Mouse (Mus musculus) mature B cell (primary cell): ENCODE measurements around the gene Erp44.

Experiments used
- in situ Hi-C: fragments of 300-500 bp; cut with MboI; formaldehyde crosslinking; loops from 2 replicates; pipeline ENCODE4 v1.14.3; 2019

Gene Erp44

DNA sequence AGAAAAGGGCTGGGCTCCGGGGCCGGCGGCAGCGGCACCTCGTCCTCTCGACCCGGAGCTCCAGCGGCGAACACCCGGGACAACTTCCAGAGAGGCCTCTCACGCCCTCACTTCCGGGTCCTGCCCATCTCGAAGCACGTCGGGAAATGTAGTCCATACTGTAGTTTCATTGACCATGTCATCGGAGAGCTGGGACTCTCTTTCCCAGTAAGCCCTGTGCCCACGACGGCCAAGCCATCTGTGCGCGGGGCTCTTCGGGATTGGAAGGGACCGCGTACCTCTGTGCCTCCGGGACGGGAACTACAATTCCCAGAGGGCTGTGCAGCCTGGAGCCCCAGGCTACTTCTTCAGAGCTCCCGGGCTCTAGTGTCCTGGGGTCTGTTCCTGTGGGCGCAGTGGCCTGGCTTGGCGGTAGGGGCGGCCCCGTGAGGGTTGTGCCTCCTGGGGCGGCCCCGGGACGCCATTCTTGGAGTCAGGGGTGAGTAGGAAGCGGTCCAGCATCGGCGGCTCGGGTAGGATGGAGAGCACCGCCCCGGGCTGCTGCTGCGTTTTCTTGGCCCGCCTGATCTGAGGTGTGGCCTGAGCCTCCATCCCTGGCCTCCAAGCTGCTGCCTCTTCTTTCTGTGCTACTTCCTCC lies at the start of gene Erp44, which contains the start of gene Invs:
Gene Erp44 (minus strand): TSS at position 61 of the 637 bp plus-strand sequence.
Gene Invs (plus strand): TSS at position 263 of the 637 bp plus-strand sequence.
- in situ Hi-C loops = no loop called here

DNA sequence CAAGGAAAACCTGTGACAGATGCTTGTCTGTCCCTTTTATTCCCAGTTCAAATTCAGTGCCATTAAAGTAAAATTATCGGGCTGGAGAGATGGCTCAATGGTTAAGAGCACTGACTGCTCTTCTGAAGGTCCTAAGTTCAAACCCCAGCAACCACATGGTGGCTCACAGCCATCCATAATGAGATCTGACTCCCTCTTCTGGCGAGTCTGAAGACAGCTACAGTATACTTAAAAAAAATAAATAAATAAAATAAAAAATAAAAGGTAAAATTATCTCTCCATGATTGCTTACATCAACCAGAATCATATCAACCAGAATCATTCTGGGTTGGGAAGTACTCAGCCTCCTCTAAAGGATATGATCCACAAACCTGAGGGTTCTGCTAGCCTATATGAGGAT lies 48.7 kb upstream of the Erp44 start:
- in situ Hi-C loops = no loop called here

DNA sequence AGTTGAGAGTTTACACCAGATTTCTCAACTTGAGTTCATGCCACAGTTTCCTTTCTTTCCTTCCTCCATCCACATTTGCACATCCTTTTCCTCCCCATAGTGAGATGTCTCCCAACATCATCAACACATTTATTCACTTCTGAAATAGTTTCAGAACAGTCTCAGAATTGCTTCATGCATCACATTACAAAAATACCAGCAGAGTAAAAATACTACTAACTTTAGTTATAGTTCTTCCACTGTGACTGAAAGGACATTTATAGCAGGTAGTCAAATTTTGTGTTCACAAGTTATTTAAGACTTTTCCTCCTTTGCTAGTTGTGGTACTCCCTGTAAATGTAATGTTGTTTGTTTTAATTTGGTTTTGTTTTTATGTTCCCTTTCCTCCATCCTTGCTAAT lies 47.8 kb upstream of the Erp44 start:
- in situ Hi-C loops = no loop called here

DNA sequence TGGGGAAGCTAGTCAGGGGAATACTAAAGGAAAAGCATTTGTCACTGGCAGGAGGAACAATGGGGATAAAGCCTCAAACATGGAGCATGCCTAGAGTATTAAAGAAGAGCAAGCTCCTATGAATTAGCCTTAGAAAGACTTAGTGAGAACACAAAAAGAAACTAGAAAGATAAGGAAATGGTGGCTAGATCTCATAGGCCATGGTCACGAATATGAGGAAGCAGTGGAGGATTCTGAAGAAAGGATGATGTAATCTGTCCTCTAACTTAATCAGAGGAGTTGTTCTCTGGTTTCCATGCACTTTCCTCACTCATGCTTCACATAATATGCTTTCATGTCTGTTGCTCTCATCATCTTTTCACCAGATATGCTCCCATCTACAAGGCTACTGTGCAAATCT lies 42.7 kb upstream of the Erp44 start:
- in situ Hi-C loops = no loop called here

DNA sequence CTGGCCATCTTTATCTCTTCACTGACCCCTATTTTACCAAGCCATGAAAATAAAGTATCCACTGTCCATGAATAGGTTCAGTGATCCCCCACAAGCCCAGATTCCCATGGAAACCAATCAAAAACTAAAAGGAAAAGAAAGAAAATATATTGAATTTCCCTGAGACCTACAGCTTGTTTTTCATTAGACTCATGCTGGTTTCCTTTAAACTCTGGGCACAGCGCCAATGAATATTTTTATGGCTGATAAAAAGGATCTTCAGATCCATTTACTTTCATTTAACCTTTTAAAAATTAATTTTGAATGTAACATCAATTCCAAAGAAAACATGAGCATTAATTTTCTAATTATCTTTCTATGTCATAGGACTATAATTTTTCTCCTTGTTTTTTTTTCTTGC lies 41.9 kb upstream of the Erp44 start:
- in situ Hi-C loops = no loop called here

DNA sequence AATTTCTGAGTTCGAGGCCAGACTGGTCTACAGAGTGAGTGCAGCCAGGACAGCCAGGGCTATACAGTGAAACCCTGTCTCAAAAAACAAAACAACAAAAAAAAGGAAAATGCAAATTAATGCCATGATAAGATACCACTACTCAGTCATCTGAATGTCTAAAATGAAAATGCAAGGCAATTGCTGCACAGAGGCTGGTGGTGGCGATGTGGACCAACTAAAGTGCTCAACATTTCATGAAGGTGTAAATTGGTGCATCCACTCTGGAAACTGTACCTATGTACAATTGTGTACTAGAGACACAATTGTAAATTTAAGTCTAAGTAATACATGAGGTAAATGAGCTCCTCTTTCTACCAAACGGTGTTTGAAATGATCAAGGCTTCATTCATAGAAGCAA lies 36.7 kb upstream of the Erp44 start:
- in situ Hi-C loops = no loop called here

DNA sequence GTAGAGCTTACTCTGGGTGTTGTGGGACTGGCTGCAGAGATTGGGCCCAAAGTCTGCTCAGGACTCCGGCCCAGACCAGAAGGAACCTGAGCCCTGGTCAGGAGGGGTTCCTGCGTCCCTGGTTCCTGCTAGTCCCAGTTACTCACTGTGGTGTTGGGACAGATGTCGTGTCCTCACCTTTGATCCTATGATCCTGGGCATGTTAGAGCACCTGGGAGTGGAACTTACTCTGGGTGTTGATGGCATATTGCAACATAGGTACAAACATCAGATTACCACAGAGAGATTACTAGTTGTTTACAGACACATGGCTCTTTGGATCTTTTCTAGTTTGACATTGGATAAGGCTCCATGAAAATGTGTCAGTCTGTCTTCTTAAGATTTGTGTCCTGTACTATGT lies 35.5 kb upstream of the Erp44 start:
- in situ Hi-C loops = no loop called here

DNA sequence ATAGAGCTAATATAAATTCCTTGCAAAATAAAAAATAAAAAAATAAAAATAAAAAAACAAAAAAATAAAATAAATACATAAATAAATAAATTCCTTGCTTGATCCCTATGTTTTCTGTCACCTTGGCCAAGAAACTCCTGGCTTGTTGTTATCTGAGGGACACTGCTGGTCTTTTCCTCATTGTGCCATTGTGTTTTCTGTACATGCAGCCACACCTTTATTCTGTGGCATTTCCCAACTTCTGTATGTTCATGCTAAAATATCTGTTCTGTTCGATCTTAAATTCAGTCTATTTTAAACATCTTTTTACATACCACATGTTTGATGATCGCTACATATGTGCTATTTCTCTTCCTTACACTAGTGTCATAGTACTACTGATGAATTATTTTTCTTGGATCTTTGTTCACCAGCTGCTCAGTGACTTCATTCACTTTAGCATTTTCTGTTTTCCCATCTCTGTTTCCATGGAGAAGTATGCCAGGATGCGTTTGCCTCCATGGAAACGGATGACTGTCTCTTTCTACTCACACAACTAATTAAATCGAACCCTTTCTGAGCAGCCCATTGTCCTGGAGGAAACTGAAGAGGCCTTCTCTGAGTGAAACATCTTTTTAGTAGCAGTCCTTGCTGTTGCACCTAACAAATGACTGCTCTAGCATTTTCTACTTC lies 7.9 kb upstream of the Erp44 start:
- in situ Hi-C loops = no loop called here

DNA sequence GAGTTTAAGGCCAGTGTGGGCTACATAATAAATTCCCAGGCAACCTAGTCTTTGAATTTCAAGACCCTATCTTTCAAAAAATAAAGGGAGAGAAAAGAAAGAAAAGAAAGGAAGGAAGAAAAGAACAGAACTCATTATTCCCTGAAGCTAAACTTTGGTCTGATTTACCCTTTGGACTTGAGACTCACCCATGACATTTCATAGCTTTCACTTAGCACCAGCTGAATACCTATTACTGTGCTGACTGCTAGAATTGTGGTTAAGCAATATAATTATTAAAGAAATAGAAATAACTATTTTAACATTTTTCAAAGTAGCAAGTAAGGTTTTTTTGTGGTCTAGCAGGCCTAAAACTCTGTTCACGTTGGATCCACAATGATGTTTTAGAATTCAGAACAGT lies 1.8 kb upstream of the Erp44 start:
- in situ Hi-C loops = no loop called here

DNA sequence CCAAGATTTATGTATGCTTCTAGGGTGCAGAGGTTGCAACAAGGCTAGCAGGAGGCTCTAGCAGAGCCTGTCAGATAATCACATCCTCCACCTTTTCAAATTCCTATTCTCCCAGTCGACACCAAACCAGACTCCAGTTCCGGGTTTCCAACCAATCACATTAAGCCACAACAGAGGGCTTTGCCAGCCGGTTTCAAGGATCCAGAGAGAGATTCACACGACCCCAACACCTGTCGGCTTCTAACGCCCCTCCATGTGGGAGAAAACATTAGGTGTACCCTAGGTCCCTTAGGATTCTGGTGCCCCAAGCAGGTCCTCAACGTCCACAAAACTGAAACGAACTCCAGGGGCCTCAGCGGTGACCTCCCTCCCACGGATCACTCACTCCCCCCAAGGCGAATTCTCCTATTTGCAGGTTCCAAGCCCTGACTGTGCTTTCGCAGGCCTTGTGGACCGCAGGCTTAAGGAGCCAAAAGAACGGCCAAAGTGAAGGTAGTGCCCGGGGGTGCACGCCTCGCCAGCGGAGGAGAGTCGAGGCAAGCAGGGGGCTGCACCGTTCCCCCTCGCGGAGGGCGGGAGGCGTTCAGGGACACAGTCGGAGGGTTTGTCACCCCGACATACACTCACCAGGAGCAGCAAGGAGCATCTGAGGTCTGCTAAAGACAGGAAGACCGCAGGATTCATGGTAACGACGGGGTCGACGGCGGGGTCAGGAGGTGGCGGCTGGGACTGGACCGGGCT lies 431 bp downstream of the Erp44 start:
- in situ Hi-C loops = no loop called here

DNA sequence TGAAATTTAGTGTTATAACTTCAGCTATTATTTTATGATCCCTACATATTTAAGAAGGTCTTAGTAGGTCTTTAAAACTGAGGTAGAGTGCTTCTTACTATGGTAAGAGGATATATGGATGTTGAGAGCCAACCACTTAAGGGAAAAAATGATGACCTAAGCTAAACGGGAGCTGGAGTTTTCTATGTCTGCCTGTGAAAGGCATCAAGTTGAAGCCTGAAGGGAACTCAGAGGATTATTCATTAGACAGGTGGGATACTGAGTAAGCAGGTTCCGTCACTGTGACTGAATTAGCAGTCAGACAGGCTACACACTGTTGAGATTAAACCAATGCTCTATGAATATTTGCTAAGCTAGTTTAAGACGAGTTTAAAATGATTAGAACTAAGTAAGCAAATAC lies 2.3 kb downstream of the Erp44 start:
- in situ Hi-C loops = no loop called here

DNA sequence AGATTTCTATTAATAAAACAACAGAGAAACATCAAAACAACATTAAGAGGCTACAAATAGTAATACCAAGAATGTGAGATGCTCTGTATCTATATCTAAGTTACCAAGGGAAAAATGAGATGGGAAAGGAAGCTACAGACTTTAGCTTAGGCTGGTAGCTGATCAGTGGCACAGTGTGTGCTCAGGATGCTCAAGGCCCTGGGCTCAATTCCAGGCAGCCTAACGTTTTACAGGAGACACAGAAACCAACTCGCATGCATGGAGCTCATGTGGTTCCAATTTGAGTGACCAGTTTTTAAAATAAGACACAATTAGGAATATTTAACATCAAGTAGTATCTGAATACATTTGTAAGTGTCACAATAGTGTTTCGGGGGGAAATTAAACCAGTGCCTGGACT lies 3.6 kb downstream of the Erp44 start:
- in situ Hi-C loops = no loop called here

DNA sequence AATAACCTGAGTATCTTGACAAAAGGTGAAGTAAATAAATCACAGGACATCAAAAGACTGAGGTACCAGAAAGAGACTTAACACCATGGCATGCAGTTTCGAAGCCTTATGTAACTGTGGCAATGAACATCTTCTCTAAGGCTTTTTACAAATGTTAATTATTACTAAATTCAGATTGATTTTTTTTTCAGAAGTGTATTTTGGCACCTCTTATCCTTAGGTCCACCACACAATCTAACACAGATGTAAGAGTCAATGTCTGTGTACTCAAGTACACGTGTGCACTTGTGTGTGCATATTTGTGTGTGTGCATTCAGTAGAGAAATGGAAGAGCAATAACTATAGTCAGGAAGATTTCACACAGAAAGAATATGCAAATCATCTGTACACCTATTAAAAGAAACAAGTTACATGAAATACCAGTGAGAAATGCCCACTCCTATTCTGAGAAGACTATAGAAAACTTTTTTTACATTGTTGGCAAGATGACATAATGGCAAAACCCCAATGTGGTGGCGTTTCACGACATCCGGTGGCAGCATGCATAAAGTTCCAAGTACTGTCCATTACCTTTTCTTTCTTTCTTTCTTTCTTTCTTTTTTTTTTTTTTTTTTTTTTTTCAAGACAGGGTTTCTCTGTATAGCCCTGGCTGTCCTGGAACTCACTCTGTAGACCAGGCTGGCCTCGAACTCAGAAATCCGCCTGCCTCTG lies 6.1 kb downstream of the Erp44 start:
- in situ Hi-C loops = no loop called here

DNA sequence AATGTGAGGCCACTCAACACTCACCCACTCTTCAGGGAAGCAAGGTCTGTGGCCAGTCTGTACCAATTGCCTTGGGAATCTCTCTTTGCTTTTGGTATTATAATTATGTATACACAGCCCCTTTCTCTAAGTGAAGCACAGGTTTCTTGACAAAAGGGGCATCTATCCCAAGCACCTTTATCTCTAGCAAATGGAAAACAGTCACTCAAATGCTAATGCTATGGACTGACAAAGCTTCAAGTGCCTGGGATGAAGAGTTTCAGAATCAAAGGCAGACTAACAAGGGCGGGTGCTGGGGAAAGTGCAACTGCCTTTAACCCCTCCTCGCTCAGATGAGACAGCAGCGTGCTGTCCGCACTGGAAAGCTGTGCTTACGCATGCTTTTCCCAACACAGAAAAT lies 7.5 kb downstream of the Erp44 start:
- in situ Hi-C loops = no loop called here

DNA sequence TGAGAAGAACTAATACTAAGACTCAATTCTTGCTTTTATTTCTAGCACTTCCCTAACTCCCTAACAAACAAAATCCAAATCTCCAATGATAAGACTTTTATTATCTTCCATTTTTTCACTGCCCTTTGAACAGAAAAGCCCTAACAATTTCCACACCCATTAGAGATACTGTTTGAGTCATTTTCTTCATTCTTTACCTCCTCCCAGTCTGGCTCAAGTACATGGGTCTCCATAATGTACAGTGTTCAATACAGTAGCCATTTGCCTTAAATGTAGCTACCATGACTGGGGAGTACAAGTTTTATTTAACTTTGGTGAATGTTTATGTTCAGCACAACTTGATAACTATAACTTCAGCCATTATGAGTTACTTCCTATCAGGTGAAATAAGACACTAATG lies 8.8 kb downstream of the Erp44 start:
- in situ Hi-C loops = no loop called here

DNA sequence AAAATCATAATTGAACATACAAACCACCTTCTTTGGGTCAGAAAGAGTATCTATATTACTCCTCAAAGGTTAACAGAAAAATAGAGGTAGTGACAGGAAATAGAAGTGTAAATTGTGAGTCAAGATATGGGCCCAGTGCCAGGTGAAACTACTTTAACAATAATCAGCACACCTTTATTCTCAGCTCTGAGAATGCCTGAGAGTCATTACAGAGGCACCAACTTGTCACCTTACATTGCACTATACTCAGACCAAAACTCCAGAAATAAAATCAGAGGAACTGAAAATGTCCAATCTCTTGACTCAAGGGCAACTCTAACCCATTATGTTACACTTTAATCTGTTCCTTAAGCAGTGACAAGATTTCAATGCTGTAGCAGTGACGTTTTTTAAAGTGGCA lies 11.2 kb downstream of the Erp44 start:
- in situ Hi-C loops = no loop called here

DNA sequence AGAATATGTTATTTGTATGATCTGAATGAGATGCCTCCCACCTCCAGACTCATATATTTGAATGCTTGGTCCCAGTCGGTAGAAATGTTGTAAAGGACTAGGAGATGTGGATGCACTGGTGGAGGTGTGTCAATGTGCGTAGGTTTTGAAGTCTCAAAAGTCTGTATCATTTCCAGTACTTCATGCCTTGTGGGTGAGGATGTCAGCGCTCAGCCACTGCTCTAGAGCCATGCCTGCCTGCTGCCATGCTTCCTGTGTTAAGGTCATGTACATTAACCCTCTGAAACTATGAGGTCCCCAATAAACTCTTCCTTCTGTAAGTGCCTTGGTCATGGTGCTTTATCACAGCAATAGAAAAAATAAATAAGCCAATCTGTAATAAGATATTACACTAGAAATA lies 11.7 kb downstream of the Erp44 start:
- in situ Hi-C loops = no loop called here

DNA sequence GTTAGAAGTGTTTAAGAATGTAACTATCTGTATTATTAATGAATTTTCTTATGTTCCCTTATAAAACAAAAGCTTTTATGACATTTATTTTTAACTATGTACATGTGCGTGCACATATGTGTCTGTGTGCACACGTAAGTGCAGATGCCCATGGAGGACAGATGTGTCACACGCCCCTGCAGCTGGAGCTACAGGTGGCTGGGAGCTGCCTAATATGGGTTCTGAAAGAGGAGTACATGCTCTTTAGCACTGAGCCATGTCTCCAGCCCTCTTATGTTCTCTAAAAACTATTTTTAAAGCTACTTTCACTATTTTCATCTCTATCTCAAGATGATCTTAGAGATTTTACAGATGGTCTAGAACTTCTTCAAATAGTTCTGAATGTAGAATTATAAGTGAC lies 21.3 kb downstream of the Erp44 start:
- in situ Hi-C loops = no loop called here

DNA sequence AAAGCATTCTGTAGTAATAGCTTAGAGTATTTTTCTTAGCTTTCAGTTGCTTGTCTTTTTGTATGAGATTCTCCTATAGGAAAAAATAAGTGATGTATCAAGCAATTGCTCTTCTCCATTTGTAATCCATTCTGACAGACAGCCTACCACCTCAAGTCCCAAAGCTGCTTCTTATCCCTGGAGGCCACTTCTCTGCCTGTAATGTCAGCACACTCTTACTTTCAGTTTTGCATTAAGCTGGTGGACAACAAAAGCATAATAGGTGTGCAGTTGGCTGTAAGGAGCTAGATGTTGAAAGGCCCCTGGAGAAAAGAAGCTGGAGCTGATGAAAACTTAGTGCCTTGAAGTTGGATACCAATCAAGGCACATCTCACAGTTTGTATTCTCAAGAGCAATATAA lies 26.1 kb downstream of the Erp44 start:
- in situ Hi-C loops = no loop called here

DNA sequence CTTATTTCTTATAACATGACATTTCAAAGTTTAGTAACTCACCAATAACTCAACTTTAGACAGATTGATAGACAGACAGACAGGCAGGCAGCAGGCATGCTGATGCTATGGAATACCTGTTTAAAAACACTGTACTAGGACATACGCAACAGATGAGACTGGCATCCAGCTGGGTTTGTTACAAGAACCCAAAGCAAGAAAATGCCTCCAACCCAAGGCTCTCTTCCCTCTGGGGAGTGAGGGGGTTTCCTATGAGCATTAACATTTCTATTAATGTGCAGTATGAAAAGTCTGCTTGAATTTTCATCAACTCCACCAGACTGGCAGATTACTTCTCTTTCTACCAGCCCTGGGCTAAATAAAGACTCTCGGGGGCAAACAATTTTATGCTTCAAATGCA lies 35.1 kb downstream of the Erp44 start:
- in situ Hi-C loops = no loop called here

DNA sequence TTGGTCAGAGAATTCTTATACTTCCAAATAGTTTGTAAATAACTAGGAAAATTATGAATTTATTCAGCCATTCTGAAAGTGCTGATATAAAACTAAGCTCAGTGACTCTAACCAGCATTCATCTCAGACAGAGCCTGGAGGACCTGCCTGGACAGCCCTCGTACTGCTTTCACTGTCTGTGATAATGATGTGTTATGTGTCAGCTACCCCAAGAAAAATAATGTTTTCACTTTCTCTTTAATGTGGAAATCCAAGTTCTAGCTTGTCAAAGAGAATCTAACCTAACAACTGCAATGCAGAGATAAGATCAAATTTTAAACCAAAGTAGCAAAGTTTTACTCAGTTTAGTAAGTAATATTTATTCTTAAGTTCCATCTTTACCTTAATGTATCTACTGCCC lies 35.6 kb downstream of the Erp44 start:
- in situ Hi-C loops = no loop called here

DNA sequence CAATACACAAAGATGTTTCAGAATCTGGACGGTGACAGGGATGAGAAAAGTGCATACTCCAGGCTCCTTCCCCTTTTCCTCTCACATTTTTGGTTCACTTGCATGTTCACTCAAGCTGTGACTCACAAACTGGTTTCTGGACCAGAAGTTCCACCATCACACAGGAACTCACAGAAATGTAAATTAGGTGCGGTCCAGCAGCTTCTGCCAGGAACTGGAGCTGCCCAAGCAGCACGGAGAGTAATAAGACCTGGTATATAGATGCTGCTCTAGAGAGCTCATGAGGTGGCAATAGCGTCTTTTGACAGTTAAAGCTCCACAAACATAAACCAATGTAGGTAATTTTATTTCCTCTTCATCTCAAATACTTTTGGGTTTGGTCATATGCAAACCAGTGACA lies 36.9 kb downstream of the Erp44 start:
- in situ Hi-C loops = no loop called here

DNA sequence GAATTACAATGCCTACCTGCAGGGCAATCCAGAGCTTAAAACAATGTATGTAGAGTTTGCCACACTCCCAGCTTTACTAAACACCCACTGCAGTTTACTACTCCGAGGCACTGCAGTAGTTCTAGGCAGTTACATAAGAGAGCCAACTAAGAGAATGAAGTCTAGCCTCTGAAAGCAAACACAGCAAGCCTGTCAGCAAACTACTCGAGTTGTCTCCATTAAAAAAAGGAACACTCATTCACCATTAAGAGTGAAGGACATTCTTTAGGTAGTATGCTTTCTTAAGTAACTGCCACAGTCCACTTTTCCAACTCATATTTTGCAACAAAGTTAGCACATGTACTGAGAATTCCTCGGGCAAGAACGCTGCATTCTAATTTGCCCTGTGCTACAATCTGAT lies 40.3 kb downstream of the Erp44 start:
- in situ Hi-C loops = no loop called here
